Mouse (Mus musculus) myocyte (in vitro differentiated cells): ENCODE results near the gene Gabrg3.

Experiments used
- CEBPB ChIP-seq: IDR thresholded peaks from 2 replicates; pipeline ENCODE4 v1.6.1; 2011; ENCODE audit warnings: mild to moderate bottlenecking, moderate library complexity; ENCODE audit not compliant: poor library complexity, insufficient read depth, severe bottlenecking
- E2F4 ChIP-seq: IDR thresholded peaks from one replicate; pipeline ENCODE4 v1.6.1; 2011; ENCODE audit warnings: mild to moderate bottlenecking, control low read depth, moderate library complexity; ENCODE audit not compliant: insufficient read depth
- MAX ChIP-seq: IDR thresholded peaks from one replicate; pipeline ENCODE4 v1.6.1; 2011; ENCODE audit warnings: low read depth, mild to moderate bottlenecking, control low read depth
- MYOG ChIP-seq, 3 experiments: IDR thresholded peaks; one replicate each; pipeline ENCODE4 v1.6.1; 2011; ENCODE audit warnings: control low read depth in 2 of 3, low read depth in 2 of 3, mild to moderate bottlenecking in 2 of 3; ENCODE audit not compliant: insufficient read length in 2 of 3, control insufficient read depth in 1 of 3, insufficient read depth in 1 of 3
- POLR2A ChIP-seq: IDR thresholded peaks from one replicate; pipeline ENCODE4 v1.6.1; 2011; ENCODE audit warnings: low read depth, mild to moderate bottlenecking, control low read depth, moderate library complexity; ENCODE audit not compliant: insufficient read length
- TCF3 ChIP-seq: IDR thresholded peaks from one replicate; pipeline ENCODE4 v1.6.1; 2011; ENCODE audit warnings: low read depth, control low read depth; ENCODE audit not compliant: insufficient read length
- USF1 ChIP-seq: IDR thresholded peaks from one replicate; pipeline ENCODE4 v1.6.1; 2011; ENCODE audit warnings: low read depth, mild to moderate bottlenecking, control low read depth, moderate library complexity

DNA sequence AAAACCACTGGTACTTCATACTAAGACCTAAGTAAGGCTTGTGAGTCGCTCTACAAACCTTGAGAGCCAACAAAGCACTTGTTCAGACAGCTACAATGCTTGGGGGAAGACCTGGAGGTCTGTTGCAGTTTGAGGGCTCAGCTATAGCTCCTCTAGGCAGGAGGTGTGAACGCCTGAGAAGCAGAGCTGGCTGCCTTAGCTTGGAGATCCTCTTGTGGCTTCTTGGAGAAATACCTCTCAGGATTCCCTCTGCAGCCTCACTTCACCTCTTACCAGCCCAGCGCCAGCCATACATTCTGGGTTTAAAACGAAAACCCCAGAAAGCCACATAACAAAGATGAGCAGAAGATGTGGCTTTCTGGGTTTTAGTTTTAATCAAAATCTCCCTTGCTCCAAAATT lies 3.1 kb upstream of the Gabrg3 start:
- TF ChIP-seq USF1 = no peak
- no peak for TF ChIP-seq E2F4
- no peak for TF ChIP-seq POLR2A
- no peak for TF ChIP-seq CEBPB
- no peak for TF ChIP-seq MAX
- no peak for TF ChIP-seq MYOG (IDR thresholded peaks at IDR 0.05; ENCODE audit: control insufficient read depth in 1 of 3, insufficient read depth in 1 of 3, insufficient read length in 2 of 3, low read depth in 2 of 3)
- TF ChIP-seq TCF3 = no peak
